9 mouse cellular contexts compared by ENCODE assay signal in the genomic region with DNA sequence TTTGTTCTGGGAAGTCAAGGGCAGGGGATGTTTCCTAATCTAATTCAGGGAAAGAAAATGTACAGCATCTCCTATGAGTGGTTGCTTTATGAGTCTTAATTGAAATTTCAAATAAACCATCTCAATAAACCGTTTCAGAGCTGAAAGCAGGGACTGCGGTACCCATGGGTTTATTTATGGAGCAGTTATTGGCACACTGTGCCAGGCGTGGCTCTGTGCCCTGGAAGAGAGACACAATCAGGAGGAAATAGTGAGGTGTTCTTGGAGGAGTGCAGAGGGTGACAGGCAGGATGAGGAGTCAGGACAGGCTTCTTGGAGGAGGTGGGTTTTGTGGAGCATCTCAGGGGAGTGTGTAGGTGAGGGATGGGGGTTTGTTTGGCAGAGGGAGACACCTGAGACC. TPM values are rescaled to one million over a fixed set of nuclear protein-coding genes. Genes with fewer than 3 reads are reported as not detected.
DNase-seq lines count a peak whose midpoint lies in the region; TF ChIP-seq lines count a peak whose summit lies in the region.
"Had no signal": no experiment of that assay in that cellular context is flagged by ENCODE, and none has a peak within 500 bp of the region (broad histone marks: within the 10 kb centered on the region; RNA-seq: fewer than 3 reads in every experiment).

No protein-coding gene starts in this region.

- no peak for TF ChIP-seq POLR2A in lung, adult 2 months (IDR thresholded peaks at IDR 0.05; ENCODE audit: borderline replicate concordance, extremely low read depth, low read depth, low read length)

- 15% methylated on average over 3 of the region's 3 CpGs for WGBS in lung, adult 2 months

- no peak for TF ChIP-seq CTCF in lung, adult 2 months (IDR thresholded peaks at IDR 0.05; ENCODE audit: insufficient read depth, low read length)

- intact Hi-C loops in heart, postnatal 10 days (cut with DNase I) = no loop called here

- DNase-seq in heart, postnatal 10 days = peak; percentile 59 to 62
- no peak for DNase-seq in heart, adult 11 months
- DNase-seq in adipocyte (ENCODE audit: low spot score) = peak; percentile 44
- DNase-seq in cerebellum, adult 11 months = peak; percentile 81
- peak; percentile 40 for DNase-seq in heart, postnatal 4 days
- DNase-seq in lung, adult 2 months = no peak
- no peak for DNase-seq in spleen, postnatal 10 days (ENCODE audit: low spot score in 2 of 2)
- no peak for DNase-seq in lung, postnatal 4 days
- DNase-seq: liver, embryonic 13.5 days had no signal

- peaks cover 31% of the 10 kb centered on the region for H3K4me1 ChIP-seq in lung, adult 2 months (ENCODE audit: control insufficient read depth, insufficient read depth, low read length)

- no peak overlapping the region for H3K4me3 ChIP-seq in lung, adult 2 months (replicated peaks; ENCODE audit: extremely low read depth, low read depth, low read length)
- H3K4me3 ChIP-seq: liver, embryonic 13.5 days had no signal

RNA-seq across cellular contexts. Expression of a gene that starts 33.7 kb away (rescaled TPM):
- total RNA-seq in heart, postnatal 10 days (2021) = 10 to 100 TPM; 37.0 to 37.6 TPM
- 10 to 100 TPM; 42.5 to 42.8 TPM for total RNA-seq in heart, postnatal 4 days (2021)
- polyA plus RNA-seq in lung, adult 2 months (2012; rRNA removed) = 24.5 and 29.0 TPM in 2 replicates

Comparison
In these comparisons a context has a peak if more than half of its experiments do, and no peak if none do; other contexts are left out.
1. DNase-seq: peak in heart, postnatal 10 days (2 of 2), adipocyte (single experiment), cerebellum, adult 11 months (single experiment) and heart, postnatal 4 days (single experiment); none in heart, adult 11 months (single experiment), lung, adult 2 months (single experiment), spleen, postnatal 10 days (0 of 2) and lung, postnatal 4 days (0 of 2).